Mouse (Mus musculus) thymus, adult 2 months (tissue): ENCODE measurements around the gene Atp8b4. TPM values are rescaled to one million over a fixed set of nuclear protein-coding genes. Genes with fewer than 3 reads are reported as not detected.

Experiments
- DNase-seq: peaks from one replicate; pipeline ENCODE4 v3.0.0; 2021
- H3K27ac ChIP-seq: fragments of 200-500 bp; 2 replicates; pipeline ENCODE4 v1.5.1; 2012; ENCODE audit warnings: low read length, control low read depth; ENCODE audit not compliant: control insufficient read depth, insufficient read depth
- H3K27me3 ChIP-seq: fragments of 200-500 bp; 2 replicates; pipeline ENCODE4 v1.6.1; 2012; ENCODE audit warnings: mild to moderate bottlenecking, low read length, moderate library complexity, mixed read lengths; ENCODE audit not compliant: control insufficient read depth, insufficient read depth
- H3K36me3 ChIP-seq: fragments of 200-500 bp; 2 replicates; pipeline ENCODE4 v1.6.1; 2012; ENCODE audit warnings: mild to moderate bottlenecking, low read length, moderate library complexity; ENCODE audit not compliant: control insufficient read depth, insufficient read depth
- H3K4me1 ChIP-seq: fragments of 200-500 bp; replicated peaks from 2 replicates; pipeline ENCODE4 v1.6.1; 2012; ENCODE audit warnings: low read length; ENCODE audit not compliant: control insufficient read depth, insufficient read depth
- H3K4me3 ChIP-seq: fragments of 200-500 bp; 2 replicates; pipeline ENCODE4 v1.5.1; 2012; ENCODE audit warnings: mild to moderate bottlenecking, low read length, control low read depth, moderate library complexity; ENCODE audit not compliant: control insufficient read depth, insufficient read depth
- CTCF ChIP-seq: fragments of 200-500 bp; IDR thresholded peaks from 2 replicates; pipeline ENCODE4 v1.5.1; 2012; ENCODE audit warnings: mild to moderate bottlenecking, control low read depth, low read length, moderate library complexity, borderline replicate concordance; ENCODE audit not compliant: control insufficient read depth, poor library complexity, insufficient read depth; ENCODE audit errors: extremely low read depth
- POLR2A ChIP-seq: fragments of 200-500 bp; IDR thresholded peaks from 2 replicates; pipeline ENCODE4 v1.6.1; 2012; ENCODE audit warnings: mild to moderate bottlenecking, low read length, control low read depth, moderate library complexity; ENCODE audit not compliant: control insufficient read depth, poor library complexity, insufficient read depth; ENCODE audit errors: extremely low read depth
- WGBS: fragments of 180-500 bp; shearing (Covaris S2); methylation state at CpG from one replicate; pipeline ENCODE4 v1.1.7; 2018; 5-methylcytosine and 5-hydroxymethylcytosine counted together
- polyA plus RNA-seq: library from polyadenylated mRNA; depleted of rRNA; stranded (reverse); fragments of >200 nt; gene quantifications from 2 replicates; pipeline ENCODE4 v1.2.3, GENCODE M21; 2012

The Atp8b4 gene
- polyA plus RNA-seq, 1 experiment = 4.7 TPM

- H3K4me3 ChIP-seq = no peak overlapping the region
- TF ChIP-seq CTCF = no peak
- TF ChIP-seq POLR2A = no peak
- 63% methylated on average over 2 of the region's 2 CpGs for WGBS
- no peak for DNase-seq
- no peak overlapping the region for H3K27ac ChIP-seq
- H3K4me1 ChIP-seq = no peaks in the 10 kb centered on the region
- no peaks in the 10 kb centered on the region for H3K36me3 ChIP-seq
- no peaks in the 10 kb centered on the region for H3K27me3 ChIP-seq
These were observed 101.5 kb downstream of the Atp8b4 start for GRCm38 (mm10) chr2:126399017-126399416.

- no peak overlapping the region for H3K4me3 ChIP-seq
- no peak for DNase-seq
- TF ChIP-seq CTCF = no peak
- no peak for TF ChIP-seq POLR2A
- H3K27me3 ChIP-seq = no peaks in the 10 kb centered on the region
- no peak overlapping the region for H3K27ac ChIP-seq
- H3K4me1 ChIP-seq = no peaks in the 10 kb centered on the region
- no peaks in the 10 kb centered on the region for H3K36me3 ChIP-seq
- 74% methylated on average over 2 of the region's 2 CpGs for WGBS
These were observed 102.3 kb downstream of the Atp8b4 start for GRCm38 (mm10) chr2:126398216-126398615.

GRCm38 (mm10) chr2:126397513-126397912 is 103.0 kb downstream of the Atp8b4 start:
- no peak overlapping the region for H3K27ac ChIP-seq
- 69% methylated on average over 8 of the region's 8 CpGs for WGBS
- no peaks in the 10 kb centered on the region for H3K27me3 ChIP-seq
- TF ChIP-seq CTCF (no peak), POLR2A (no peak)
- H3K4me3 ChIP-seq = no peak overlapping the region
- no peaks in the 10 kb centered on the region for H3K36me3 ChIP-seq
- DNase-seq = no peak
- no peaks in the 10 kb centered on the region for H3K4me1 ChIP-seq

- Histone ChIP-seq H3K4me1 (no peaks in the 10 kb centered on the region), H3K27me3 (no peaks in the 10 kb centered on the region), H3K4me3 (no peak overlapping the region), H3K27ac (no peak overlapping the region), H3K36me3 (no peaks in the 10 kb centered on the region)
- no peak for DNase-seq
- no peak for TF ChIP-seq CTCF
- WGBS = 95% methylated on average over 2 of the region's 2 CpGs
These were observed 105.5 kb downstream of the Atp8b4 start for GRCm38 (mm10) chr2:126394924-126395323.

- Histone ChIP-seq H3K36me3 (no peaks in the 10 kb centered on the region), H3K27ac (no peak overlapping the region), H3K4me1 (no peaks in the 10 kb centered on the region), H3K27me3 (no peaks in the 10 kb centered on the region), H3K4me3 (no peak overlapping the region)
- TF ChIP-seq CTCF (no peak), POLR2A (no peak)
- WGBS = 87% methylated on average over 8 of the region's 8 CpGs
- no peak for DNase-seq
These were observed 112.9 kb downstream of the Atp8b4 start for GRCm38 (mm10) chr2:126387458-126388037.

- TF ChIP-seq CTCF (no peak), POLR2A (no peak)
- Histone ChIP-seq H3K27ac (no peak overlapping the region), H3K4me1 (no peaks in the 10 kb centered on the region), H3K36me3 (no peaks in the 10 kb centered on the region), H3K4me3 (no peak overlapping the region), H3K27me3 (no peaks in the 10 kb centered on the region)
- DNase-seq = no peak
These were observed 114.4 kb downstream of the Atp8b4 start for GRCm38 (mm10) chr2:126386056-126386455.

- H3K4me3 ChIP-seq = no peak overlapping the region
- H3K4me1 ChIP-seq = no peaks in the 10 kb centered on the region
- H3K27ac ChIP-seq = no peak overlapping the region
- 98% methylated on average over 5 of the region's 5 CpGs for WGBS
- no peaks in the 10 kb centered on the region for H3K27me3 ChIP-seq
- TF ChIP-seq CTCF (no peak), POLR2A (no peak)
- H3K36me3 ChIP-seq = no peaks in the 10 kb centered on the region
- no peak for DNase-seq
These were observed 120.2 kb downstream of the Atp8b4 start for GRCm38 (mm10) chr2:126380300-126380699.
